ENCODE assay signal across 9 mouse cellular contexts in genomic region chr3:37748002-37748733, GRCm38 (mm10). TPM values are rescaled to one million over a fixed set of nuclear protein-coding genes. Genes with fewer than 3 reads are reported as not detected.
DNase-seq lines count a peak whose midpoint lies in the region; ATAC-seq and TF ChIP-seq lines count a peak whose summit lies in the region.
"Had no signal": no experiment of that assay in that cellular context is flagged by ENCODE, and none has a peak within 500 bp of the region (broad histone marks: within the 10 kb centered on the region; RNA-seq: fewer than 3 reads in every experiment).

No protein-coding gene starts in this region.

- H3K9me3 ChIP-seq in midbrain, embryonic 10.5 days (replicated peaks): no peaks in the 10 kb centered on the region

- no peak for DNase-seq in frontal cortex, adult 2 months (ENCODE audit: extremely low spot score in 1 of 2, low spot score in 1 of 2)
- peak; percentile 25 for DNase-seq in R1 (ENCODE audit: low read depth, low spot score)
- peak; percentile 66 for DNase-seq in kidney, adult 9 months
- peak; percentile 36 for DNase-seq in lung, postnatal 10 days
- no peak for DNase-seq in cerebellum, adult 9-11 months
- no peak for DNase-seq in midbrain, embryonic 10.5 days (ENCODE audit: low spot score)
- no peak for DNase-seq in left cerebral cortex, adult 2 months (ENCODE audit: extremely low spot score in 1 of 2, low spot score in 2 of 2)

- H3K36me3 ChIP-seq in midbrain, embryonic 10.5 days: no peaks in the 10 kb centered on the region
- H3K36me3 ChIP-seq: embryonic facial prominence, embryonic 12.5 days had no signal

- H3K4me1 ChIP-seq in midbrain, embryonic 10.5 days: no peaks in the 10 kb centered on the region
- H3K4me1 ChIP-seq: embryonic facial prominence, embryonic 12.5 days had no signal

- H3K27ac ChIP-seq in midbrain, embryonic 10.5 days (replicated peaks): no peak overlapping the region; the same call in 1 of the 2 replicates
- no peak overlapping the region for H3K27ac ChIP-seq in left cerebral cortex, adult 2 months
- H3K27ac ChIP-seq: embryonic facial prominence, embryonic 12.5 days had no signal

- 91% methylated on average over 16 of the region's 16 CpGs for WGBS in midbrain, embryonic 10.5 days

- TF ChIP-seq CTCF in left cerebral cortex, adult 2 months (IDR thresholded peaks at IDR 0.05): no peak

- no peak overlapping the region for H3K4me3 ChIP-seq in midbrain, embryonic 10.5 days
- no peak overlapping the region for H3K4me3 ChIP-seq in left cerebral cortex, adult 2 months
- H3K4me3 ChIP-seq: embryonic facial prominence, embryonic 12.5 days had no signal

- no peaks in the 10 kb centered on the region for H3K27me3 ChIP-seq in midbrain, embryonic 10.5 days (ENCODE audit: low read depth, poor library complexity, severe bottlenecking)
- H3K27me3 ChIP-seq: embryonic facial prominence, embryonic 12.5 days had no signal

- ATAC-seq in frontal cortex, adult (ENCODE audit: low TSS enrichment): peak; percentile 55; the same call in 1 of the 2 replicates

- intact Hi-C loops in left cerebral cortex, adult 2 months (cut with DNase I): no loop called here

RNA-seq across cellular contexts. Expression of gene Gm5148, which starts 23.9 kb away (rescaled TPM):
- 8.3 and 10.2 TPM in 2 replicates for polyA plus RNA-seq in frontal cortex, adult 2 months (2012; rRNA removed)
- 2.6 and 2.9 TPM in 2 replicates for polyA plus RNA-seq in midbrain, embryonic 10.5 days (2016; fragmentation: Nextera tagmentation; extraction: Ambion mirVana)
- total RNA-seq in left cerebral cortex, adult 2 months (2021): 1 to 10 TPM; 3.5 to 3.7 TPM

Comparison
In these comparisons a context has a peak if more than half of its experiments do, and no peak if none do; other contexts are left out.
1. DNase-seq: peak in R1 (single experiment), kidney, adult 9 months (single experiment) and lung, postnatal 10 days (single experiment); none in frontal cortex, adult 2 months (0 of 2), cerebellum, adult 9-11 months (single experiment), midbrain, embryonic 10.5 days (single experiment) and left cerebral cortex, adult 2 months (0 of 2).